Mouse (Mus musculus) midbrain, embryonic 11.5 days (tissue): ENCODE measurements around the gene Sh2d1b1. TPM values are rescaled to one million over a fixed set of nuclear protein-coding genes. Genes with fewer than 3 reads are reported as not detected.

ENCODE experiments used
- ATAC-seq: fragments of 200-750 bp; cut with Nextera tagmentation; 2 replicates; pipeline ENCODE4 v1.8.0; 2017; ENCODE audit warnings: moderate TSS enrichment, moderate library complexity; ENCODE audit not compliant: low FRiP score
- DNase-seq: peaks from one replicate; pipeline ENCODE4 v3.0.0; 2015; ENCODE audit warnings: low spot score; ENCODE audit errors: missing footprints
- H3K27ac ChIP-seq: fragments of 300-500 bp; sonication (generic); 2 replicates; pipeline ENCODE4 v1.5.1; 2014; ENCODE audit warnings: low read depth, low read length
- H3K27me3 ChIP-seq: fragments of 300-500 bp; sonication (generic); 2 replicates; pipeline ENCODE4 v1.6.1; 2014; ENCODE audit warnings: mild to moderate bottlenecking, low read length, moderate library complexity, mixed read lengths; ENCODE audit not compliant: control insufficient read depth, insufficient read depth
- H3K36me3 ChIP-seq: fragments of 300-500 bp; sonication (generic); 2 replicates; pipeline ENCODE4 v1.6.1; 2014; ENCODE audit warnings: mild to moderate bottlenecking, low read length, moderate library complexity, mixed read lengths; ENCODE audit not compliant: control insufficient read depth, insufficient read depth
- H3K4me1 ChIP-seq: fragments of 300-500 bp; sonication (generic); 2 replicates; pipeline ENCODE4 v1.6.1; 2014; ENCODE audit warnings: low read length; ENCODE audit not compliant: control insufficient read depth, insufficient read depth
- H3K4me2 ChIP-seq: fragments of 300-500 bp; sonication (generic); 2 replicates; pipeline ENCODE4 v1.6.1; 2014; ENCODE audit warnings: mild to moderate bottlenecking, moderate library complexity
- H3K4me3 ChIP-seq: fragments of 300-500 bp; sonication (generic); 2 replicates; pipeline ENCODE4 v1.5.1; 2014; ENCODE audit warnings: low read depth, low read length
- H3K9ac ChIP-seq: fragments of 300-500 bp; sonication (generic); 2 replicates; pipeline ENCODE4 v1.6.1; 2014; ENCODE audit warnings: low read length
- H3K9me3 ChIP-seq: fragments of 300-500 bp; sonication (generic); 2 replicates; pipeline ENCODE4 v1.6.1; 2016; ENCODE audit warnings: low read length; ENCODE audit not compliant: control insufficient read depth
- WGBS: fragments of 180-500 bp; shearing (Covaris S2); extraction: QIAGEN DNeasy Blood & Tissue Kit; methylation state at CpG from one replicate; pipeline ENCODE4 v1.1.7; 2014; 5-methylcytosine and 5-hydroxymethylcytosine counted together
- polyA plus RNA-seq: library from polyadenylated mRNA; unstranded; fragments of >200 nt; fragmentation: Nextera tagmentation; extraction: Ambion mirVana; gene quantifications from 2 replicates; pipeline ENCODE4 v1.2.1, GENCODE M21; 2014

The Sh2d1b1 gene
- polyA plus RNA-seq, 1 experiment from 2014 or later = not detected

DNA sequence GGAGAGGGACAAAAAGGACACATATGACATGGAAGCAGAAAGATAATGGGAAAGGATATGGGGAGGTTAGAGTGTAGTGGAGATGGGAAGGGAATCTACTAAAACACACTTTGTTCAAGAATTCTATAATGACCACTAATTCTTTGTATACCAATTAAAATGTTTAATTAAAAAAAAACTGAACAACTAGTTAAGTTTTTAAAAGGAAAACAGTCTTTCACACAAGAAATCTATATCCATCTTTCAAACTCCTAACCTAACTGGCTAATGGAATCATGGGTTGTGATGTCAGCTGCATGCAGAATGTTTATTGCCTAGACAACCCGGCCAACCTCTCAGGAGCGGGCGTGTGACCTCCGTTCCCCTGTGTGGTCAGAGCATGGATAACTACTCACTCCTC is 31.4 kb downstream of the Sh2d1b1 start, which contains the start of gene Spata46:
Gene Spata46, plus strand, starts transcription at position 301 of the 400 bp plus-strand sequence.
- Histone ChIP-seq H3K9me3 (no peaks in the 10 kb centered on the region), H3K4me1 (no peaks in the 10 kb centered on the region), H3K36me3 (no peaks in the 10 kb centered on the region), H3K4me2 (no peak within 1 kb of the TSS), H3K27ac (no peak within 1 kb of the TSS), H3K27me3 (no peaks in the 10 kb centered on the region), H3K9ac (no peak within 1 kb of the TSS), H3K4me3 (no peak within 1 kb of the TSS)
- 94% methylated on average over 4 of the region's 4 CpGs for whole genome bisulfite sequencing
- no peak for ATAC-seq
- DNase-seq = no peak

DNA sequence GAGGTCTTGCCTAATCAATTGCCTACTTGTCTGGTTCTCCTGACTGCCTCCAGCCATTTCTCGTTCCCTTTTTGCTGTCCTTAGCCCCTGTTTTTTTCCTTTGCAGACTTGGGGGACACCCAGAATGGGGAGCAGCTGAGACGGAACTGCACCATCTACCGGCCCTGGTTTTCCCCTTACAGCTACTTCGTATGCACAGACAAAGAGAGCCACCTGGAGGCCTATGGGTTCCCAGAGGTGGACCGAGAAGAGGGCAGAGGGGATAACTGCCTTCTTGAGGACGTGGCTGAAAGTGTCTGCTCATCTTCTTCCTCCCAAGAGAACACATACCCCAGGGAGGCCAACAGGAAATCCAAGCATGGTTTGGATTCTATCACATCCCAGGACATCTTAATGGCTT is 34.3 kb downstream of the Sh2d1b1 start:
- Histone ChIP-seq H3K9me3 (no peaks in the 10 kb centered on the region), H3K27me3 (no peaks in the 10 kb centered on the region), H3K4me1 (no peaks in the 10 kb centered on the region), H3K4me2 (no peak overlapping the region), H3K36me3 (no peaks in the 10 kb centered on the region), H3K27ac (no peak overlapping the region), H3K4me3 (no peak overlapping the region), H3K9ac (no peak overlapping the region)
- WGBS = 82% methylated on average over 6 of the region's 6 CpGs
- no peak for ATAC-seq
- DNase-seq = no peak

DNA sequence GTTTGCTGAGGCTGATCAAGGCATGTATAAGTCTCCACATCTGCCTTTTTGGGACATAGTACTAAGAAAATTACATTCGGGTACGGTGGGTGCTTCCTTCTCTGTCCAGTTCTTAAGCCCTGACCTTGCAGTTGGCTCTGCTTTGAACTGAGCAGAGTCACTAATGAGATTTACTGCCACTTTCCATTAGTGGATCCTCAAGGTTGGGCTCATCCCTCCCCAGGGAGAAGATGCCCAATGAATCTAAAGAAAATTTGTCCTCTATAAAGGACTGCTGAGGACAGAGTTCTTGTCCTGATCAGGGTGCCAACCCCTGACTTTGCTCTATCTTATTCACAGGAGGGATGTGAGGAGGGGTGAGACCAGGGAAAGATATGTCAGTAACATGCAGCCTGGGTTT is 44.9 kb downstream of the Sh2d1b1 start:
- no peaks in the 10 kb centered on the region for H3K4me1 ChIP-seq
- DNase-seq (no peak), ATAC-seq (no peak)
- H3K4me2 ChIP-seq = no peak overlapping the region
- no peaks in the 10 kb centered on the region for H3K9me3 ChIP-seq
- 86% methylated on average over 2 of the region's 2 CpGs for WGBS
- no peak overlapping the region for H3K27ac ChIP-seq
- no peaks in the 10 kb centered on the region for H3K27me3 ChIP-seq
- H3K4me3 ChIP-seq = no peak overlapping the region
- no peak overlapping the region for H3K9ac ChIP-seq
- no peaks in the 10 kb centered on the region for H3K36me3 ChIP-seq

DNA sequence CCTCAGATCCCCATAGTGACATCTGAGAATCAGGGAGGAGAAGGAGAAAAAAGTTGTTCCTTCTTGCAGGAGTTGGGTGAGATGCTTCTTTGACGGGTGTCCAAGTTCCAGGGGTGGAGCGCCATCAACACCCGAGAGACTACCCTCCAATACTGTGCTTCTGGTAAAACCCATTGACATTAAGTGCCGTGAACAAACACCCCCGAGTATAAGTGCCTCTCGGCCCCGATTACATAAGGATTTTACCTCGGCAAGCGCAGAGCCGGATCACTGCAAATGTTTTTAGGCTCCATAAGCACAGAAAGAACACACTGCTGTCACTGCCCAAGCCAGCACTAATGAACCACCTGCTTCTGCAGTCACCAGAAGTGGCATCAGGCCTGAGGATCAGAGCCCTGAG is 45.9 kb downstream of the Sh2d1b1 start:
- 91% methylated on average over 10 of the region's 10 CpGs for WGBS
- H3K9ac ChIP-seq = no peak overlapping the region
- no peak overlapping the region for H3K4me2 ChIP-seq
- no peak for ATAC-seq
- no peak overlapping the region for H3K27ac ChIP-seq
- H3K27me3 ChIP-seq = no peaks in the 10 kb centered on the region
- no peaks in the 10 kb centered on the region for H3K9me3 ChIP-seq
- H3K36me3 ChIP-seq = no peaks in the 10 kb centered on the region
- no peak for DNase-seq
- no peaks in the 10 kb centered on the region for H3K4me1 ChIP-seq
- H3K4me3 ChIP-seq = no peak overlapping the region

- Histone ChIP-seq H3K9me3 (no peaks in the 10 kb centered on the region), H3K27me3 (no peaks in the 10 kb centered on the region), H3K27ac (no peak overlapping the region), H3K9ac (no peak overlapping the region), H3K4me3 (no peak overlapping the region), H3K36me3 (no peaks in the 10 kb centered on the region), H3K4me2 (no peak overlapping the region), H3K4me1 (no peaks in the 10 kb centered on the region)
- peak; percentile 72 for DNase-seq
- 96% methylated on average over 1 of the region's 1 CpGs for WGBS
- ATAC-seq = no peak
These were observed 47.2 kb downstream of the Sh2d1b1 start for GRCm38 (mm10) chr1:170324312-170324711.

GRCm38 (mm10) chr1:170325277-170325676 is 48.2 kb downstream of the Sh2d1b1 start:
- no peaks in the 10 kb centered on the region for H3K9me3 ChIP-seq
- no peak overlapping the region for H3K4me2 ChIP-seq
- H3K4me1 ChIP-seq = no peaks in the 10 kb centered on the region
- no peak overlapping the region for H3K4me3 ChIP-seq
- no peak overlapping the region for H3K9ac ChIP-seq
- ATAC-seq (no peak), DNase-seq (no peak)
- no peak overlapping the region for H3K27ac ChIP-seq
- no peaks in the 10 kb centered on the region for H3K36me3 ChIP-seq
- WGBS = 84% methylated on average over 4 of the region's 4 CpGs
- no peaks in the 10 kb centered on the region for H3K27me3 ChIP-seq

- Histone ChIP-seq H3K9ac (no peak overlapping the region), H3K4me3 (no peak overlapping the region), H3K4me1 (no peaks in the 10 kb centered on the region), H3K4me2 (no peak overlapping the region), H3K27me3 (no peaks in the 10 kb centered on the region), H3K27ac (no peak overlapping the region), H3K36me3 (no peaks in the 10 kb centered on the region), H3K9me3 (no peaks in the 10 kb centered on the region)
- no peak for ATAC-seq
- DNase-seq = no peak
- WGBS = 73% methylated on average over 6 of the region's 6 CpGs
These were observed 54.8 kb downstream of the Sh2d1b1 start for GRCm38 (mm10) chr1:170331926-170332325.

DNA sequence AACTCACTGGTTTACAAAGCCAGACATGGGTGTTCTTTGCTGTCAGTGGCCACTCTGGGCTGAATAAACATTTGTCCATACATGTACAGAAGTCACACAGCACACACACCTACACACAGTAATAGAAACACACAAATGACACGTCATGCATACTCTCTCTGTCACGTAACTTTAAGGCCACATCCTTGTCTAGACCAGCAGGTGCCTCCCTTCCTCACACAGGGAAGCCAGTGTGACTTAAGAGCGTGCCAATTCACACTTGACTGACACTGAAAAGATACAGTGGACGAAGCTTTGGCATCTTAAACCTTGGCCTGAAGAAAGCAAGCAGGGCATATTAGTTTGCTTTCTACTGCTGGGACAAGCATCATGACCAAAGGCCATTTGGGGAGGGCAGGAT is 55.7 kb downstream of the Sh2d1b1 start:
- DNase-seq = no peak
- Histone ChIP-seq H3K9ac (no peak overlapping the region), H3K4me3 (no peak overlapping the region), H3K4me2 (no peak overlapping the region), H3K9me3 (no peaks in the 10 kb centered on the region), H3K4me1 (no peaks in the 10 kb centered on the region), H3K27ac (no peak overlapping the region), H3K36me3 (no peaks in the 10 kb centered on the region), H3K27me3 (no peaks in the 10 kb centered on the region)
- ATAC-seq = no peak
- 68% methylated on average over 4 of the region's 4 CpGs for WGBS
